Mouse (Mus musculus): ENCODE results near the gene Sf3b1. TPM values are rescaled to one million over a fixed set of nuclear protein-coding genes. Genes with fewer than 3 reads are reported as not detected.
"Not testable (repeated sequence)": the region's sequence is repeated elsewhere in the genome, so short reads cannot be mapped to it uniquely, and the experiment has no call there.

The Sf3b1 gene
- total and polyA plus RNA-seq, 3 experiments, result 35.3 to 758 (median 578) TPM

DNA sequence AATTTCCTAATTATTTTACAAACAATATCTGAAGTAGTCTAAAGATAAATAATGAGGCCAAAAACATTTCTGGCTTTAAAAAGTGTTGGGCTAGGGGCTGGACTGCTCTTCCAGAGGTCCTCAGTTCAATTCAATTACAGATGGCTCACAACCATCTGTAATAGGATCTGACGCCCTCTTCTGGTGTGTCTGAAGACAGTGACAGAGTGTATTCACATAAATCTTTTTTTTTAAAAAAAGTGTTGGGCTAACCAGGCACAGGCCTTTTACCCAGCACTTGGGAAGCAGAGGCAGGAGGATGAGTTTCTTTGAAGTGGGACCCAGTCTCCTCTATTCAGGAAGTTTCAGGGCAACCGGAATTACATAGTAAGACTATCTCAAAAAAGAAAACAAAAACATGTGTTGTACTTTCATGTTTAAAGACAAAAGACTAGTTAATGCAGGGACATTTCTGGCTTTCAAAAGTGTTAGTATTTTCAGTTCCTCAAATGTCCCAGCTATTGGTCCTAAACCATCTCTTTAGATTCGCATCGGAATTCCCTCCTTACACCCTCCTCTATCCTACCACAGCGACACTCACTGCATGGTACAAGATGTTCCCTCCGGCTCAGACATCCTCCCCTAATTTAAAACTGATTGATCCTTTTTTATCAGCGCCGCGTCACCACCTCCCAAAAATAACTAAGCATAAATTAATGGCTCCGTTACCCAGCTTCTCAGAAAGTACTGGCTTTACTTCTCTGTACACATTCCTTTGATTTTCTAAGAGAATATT lies 1.4 kb downstream of the Sf3b1 start:
- peak; percentile 11 for DNase-seq (ENCODE audit: low spot score)
- peaks cover 65% of the 10 kb centered on the region for H3K4me1 ChIP-seq (ENCODE audit: insufficient read depth, low read depth, low read length)

DNA sequence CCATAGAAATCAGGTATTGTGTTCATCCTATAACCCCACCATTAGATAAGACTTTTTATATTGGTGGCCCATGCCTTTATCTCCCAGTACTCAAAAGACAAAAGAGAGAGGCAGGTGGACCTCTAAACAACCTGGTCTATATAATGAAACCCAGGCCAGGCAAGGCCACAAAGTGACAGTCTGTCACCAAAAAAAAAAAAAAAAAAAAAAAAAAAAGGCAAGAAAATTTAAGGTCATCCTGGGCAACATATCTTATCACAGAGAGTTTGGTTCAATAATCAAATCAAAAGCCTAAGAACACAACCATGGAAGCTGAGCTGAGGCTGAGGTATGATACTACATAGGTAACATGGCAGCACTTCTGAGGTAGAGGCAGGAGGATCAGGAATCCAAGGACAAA lies 5.4 kb downstream of the Sf3b1 start:
- DNase-seq (ENCODE audit: low spot score), result no peak
- TF ChIP-seq GATA2 (IDR thresholded peaks at IDR 0.05; ENCODE audit: borderline replicate concordance, low read depth, low read length), result no peak
- no peak for TF ChIP-seq POLR2AphosphoS5 (IDR thresholded peaks at IDR 0.05; ENCODE audit: insufficient replicate concordance, low read depth, low read length)
- no peak for TF ChIP-seq GATA1 (IDR thresholded peaks at IDR 0.05; ENCODE audit: borderline replicate concordance, low read length)
- no peak for TF ChIP-seq TAL1 (conservative IDR thresholded peaks at IDR 0.05; ENCODE audit: low read depth, low read length)
- no peak for TF ChIP-seq CTCF (IDR thresholded peaks at IDR 0.05; ENCODE audit: low read depth, low read length)
- Histone ChIP-seq H3K4me3 (ENCODE audit: low read depth, low read length) (no peak overlapping the region), H3K4me1 (ENCODE audit: insufficient read depth, low read depth, low read length) (peaks cover 51% of the 10 kb centered on the region), H3K36me3 (replicated peaks) (peaks cover 62% of the 10 kb centered on the region), H3K27me3 (ENCODE audit: insufficient read depth, low read length) (no peaks in the 10 kb centered on the region), H3K9me3 (replicated peaks) (no peaks in the 10 kb centered on the region)
- ATAC-seq (ENCODE audit: extremely low read depth, insufficient number of reproducible peaks, low FRiP score, poor library complexity, severe bottlenecking), result no peak

More for the DNA sequence above, 1.4 kb downstream of the Sf3b1 start:
- no peak for TF ChIP-seq GATA2 (IDR thresholded peaks at IDR 0.05; ENCODE audit: borderline replicate concordance, low read depth, low read length)
- TF ChIP-seq GATA1 (IDR thresholded peaks at IDR 0.05; ENCODE audit: borderline replicate concordance, low read length), result no peak
- TF ChIP-seq POLR2AphosphoS5 (IDR thresholded peaks at IDR 0.05; ENCODE audit: insufficient replicate concordance, low read depth, low read length), result no peak
- TF ChIP-seq TAL1 (conservative IDR thresholded peaks at IDR 0.05; ENCODE audit: low read depth, low read length), result no peak
- no peak for TF ChIP-seq CTCF (IDR thresholded peaks at IDR 0.05; ENCODE audit: low read depth, low read length)
- H3K9me3 ChIP-seq (replicated peaks), result no peaks in the 10 kb centered on the region
- H3K27me3 ChIP-seq (ENCODE audit: insufficient read depth, low read length), result no peaks in the 10 kb centered on the region
- ATAC-seq (ENCODE audit: extremely low read depth, insufficient number of reproducible peaks, low FRiP score, poor library complexity, severe bottlenecking), result no peak
- peak overlapping the region; percentile 91 for H3K4me3 ChIP-seq (ENCODE audit: low read depth, low read length)
- peaks cover 24% of the 10 kb centered on the region for H3K36me3 ChIP-seq (replicated peaks)

DNA sequence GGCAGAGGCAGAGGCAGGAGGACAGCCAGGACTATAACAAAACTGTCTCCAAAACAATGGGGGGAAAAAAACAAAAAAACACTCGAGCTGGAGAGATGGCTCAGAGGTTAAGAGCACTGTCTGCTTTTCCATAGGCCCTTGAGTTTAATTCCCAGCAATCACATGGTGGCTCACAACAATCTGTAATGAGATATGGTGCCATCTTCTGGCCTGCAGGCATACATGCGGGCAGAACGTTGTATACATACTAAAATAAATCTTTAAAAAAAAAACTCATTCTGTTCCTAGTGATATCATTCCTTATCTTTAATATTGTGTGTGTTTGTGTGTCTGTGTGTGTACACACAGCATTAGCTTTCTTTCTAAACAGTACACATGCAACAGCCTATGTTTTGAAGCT lies 14.8 kb downstream of the Sf3b1 start:
- ATAC-seq (ENCODE audit: extremely low read depth, insufficient number of reproducible peaks, low FRiP score, poor library complexity, severe bottlenecking) (0 out of 2 replicates have a peak, but pooled peaks have one; percentile 28), DNase-seq (ENCODE audit: low spot score) (no peak)
- H3K27me3 ChIP-seq (ENCODE audit: insufficient read depth, low read length), result no peaks in the 10 kb centered on the region
- TF ChIP-seq CTCF (IDR thresholded peaks at IDR 0.05; ENCODE audit: low read depth, low read length) (no peak), GATA2 (IDR thresholded peaks at IDR 0.05; ENCODE audit: borderline replicate concordance, low read depth, low read length) (no peak), GATA1 (IDR thresholded peaks at IDR 0.05; ENCODE audit: borderline replicate concordance, low read length) (no peak), TAL1 (conservative IDR thresholded peaks at IDR 0.05; ENCODE audit: low read depth, low read length) (no peak), POLR2AphosphoS5 (IDR thresholded peaks at IDR 0.05; ENCODE audit: insufficient replicate concordance, low read depth, low read length) (no peak)
- no peaks in the 10 kb centered on the region for H3K9me3 ChIP-seq (replicated peaks)
- H3K36me3 ChIP-seq (replicated peaks), result peaks cover 91% of the 10 kb centered on the region
- no peaks in the 10 kb centered on the region; the same call in 1 of the 2 replicates for H3K4me1 ChIP-seq (ENCODE audit: insufficient read depth, low read depth, low read length)
- no peak overlapping the region for H3K4me3 ChIP-seq (ENCODE audit: low read depth, low read length)

DNA sequence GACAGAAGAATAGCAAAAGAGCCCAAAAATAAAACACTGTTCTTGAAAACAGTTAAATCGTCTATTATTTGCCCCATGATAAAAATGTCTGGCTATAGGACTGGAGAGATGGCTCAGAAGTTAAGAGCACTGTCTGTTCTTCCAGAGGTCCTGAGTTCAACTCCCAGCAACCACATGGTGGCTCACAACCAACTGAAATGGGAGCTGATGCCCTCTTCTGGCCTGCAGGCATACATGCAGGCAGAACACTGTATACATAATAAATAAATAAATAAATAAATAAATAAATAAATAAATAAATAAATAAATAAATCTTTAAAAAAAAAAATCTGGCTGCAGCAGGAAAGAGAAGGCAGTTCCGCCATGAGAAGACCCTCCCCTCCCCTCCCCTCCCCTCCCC lies 19.0 kb downstream of the Sf3b1 start:
- H3K36me3 ChIP-seq (replicated peaks), result peaks cover 89% of the 10 kb centered on the region
- not testable (repeated sequence) for DNase-seq (ENCODE audit: low spot score)

DNA sequence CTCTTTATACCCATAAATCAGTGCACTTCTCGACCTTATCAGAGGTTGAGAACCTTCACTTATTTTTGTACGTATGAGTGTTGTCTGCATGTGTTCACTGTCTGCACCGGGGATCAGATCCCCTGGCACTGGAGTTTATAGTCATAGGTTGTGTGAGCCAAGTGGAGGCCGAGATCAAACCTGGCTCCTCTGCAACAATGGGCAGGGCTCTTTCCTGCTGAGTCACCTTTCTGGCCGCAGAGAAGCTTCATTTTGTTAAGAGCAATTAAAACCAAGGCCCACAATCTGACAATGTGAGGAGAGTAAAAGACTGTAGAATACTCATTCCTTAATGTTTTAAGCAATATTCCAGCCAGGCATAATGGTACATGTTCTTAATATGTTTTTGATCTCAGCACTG lies 33.7 kb downstream of the Sf3b1 start:
- Histone ChIP-seq H3K9me3 (replicated peaks) (no peaks in the 10 kb centered on the region), H3K4me3 (ENCODE audit: low read depth, low read length) (no peak overlapping the region), H3K4me1 (ENCODE audit: insufficient read depth, low read depth, low read length) (peaks cover 16% of the 10 kb centered on the region; the same call in 1 of the 2 replicates), H3K27me3 (ENCODE audit: insufficient read depth, low read length) (no peaks in the 10 kb centered on the region), H3K36me3 (replicated peaks) (peaks cover 90% of the 10 kb centered on the region)
- no peak for DNase-seq (ENCODE audit: low spot score)
- no peak for TF ChIP-seq GATA1 (IDR thresholded peaks at IDR 0.05; ENCODE audit: borderline replicate concordance, low read length)
- no peak for TF ChIP-seq POLR2AphosphoS5 (IDR thresholded peaks at IDR 0.05; ENCODE audit: insufficient replicate concordance, low read depth, low read length)
- no peak for TF ChIP-seq TAL1 (conservative IDR thresholded peaks at IDR 0.05; ENCODE audit: low read depth, low read length)
- ATAC-seq (ENCODE audit: extremely low read depth, insufficient number of reproducible peaks, low FRiP score, poor library complexity, severe bottlenecking), result peak; percentile 30

More for the DNA sequence above, 19.0 kb downstream of the Sf3b1 start:
- H3K9me3 ChIP-seq (replicated peaks); H3K4me3 ChIP-seq (ENCODE audit: low read depth, low read length); ATAC-seq (ENCODE audit: extremely low read depth, insufficient number of reproducible peaks, low FRiP score, poor library complexity, severe bottlenecking); H3K27me3 ChIP-seq (ENCODE audit: insufficient read depth, low read length); H3K4me1 ChIP-seq (ENCODE audit: insufficient read depth, low read depth, low read length): not testable (repeated sequence)

DNA sequence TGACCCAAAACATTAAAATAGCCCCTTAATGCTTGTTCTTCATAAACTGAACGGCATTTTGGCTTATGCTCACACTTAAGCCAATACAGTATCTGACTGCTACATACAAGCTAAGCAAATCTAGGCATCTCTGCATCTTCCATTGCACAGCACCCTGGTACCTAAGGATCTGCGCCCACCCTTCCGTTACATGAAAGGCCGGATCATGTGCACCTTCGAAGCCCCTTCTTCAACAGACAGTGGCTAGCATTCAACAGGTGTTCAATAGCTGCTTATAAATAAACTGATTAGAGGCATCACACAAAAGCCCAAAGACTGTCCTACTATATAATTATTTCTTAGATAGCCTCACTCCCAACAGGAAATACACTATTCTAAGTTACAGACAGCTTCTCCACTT lies 41.0 kb downstream of the Sf3b1 start:
- H3K9me3 ChIP-seq (replicated peaks), result no peaks in the 10 kb centered on the region
- no peak for ATAC-seq (ENCODE audit: extremely low read depth, insufficient number of reproducible peaks, low FRiP score, poor library complexity, severe bottlenecking)
- H3K27me3 ChIP-seq (ENCODE audit: insufficient read depth, low read length), result no peaks in the 10 kb centered on the region
- no peak overlapping the region for H3K4me3 ChIP-seq (ENCODE audit: low read depth, low read length)
- DNase-seq (ENCODE audit: low spot score), result no peak
- peaks cover 62% of the 10 kb centered on the region for H3K4me1 ChIP-seq (ENCODE audit: insufficient read depth, low read depth, low read length)
- peaks cover 77% of the 10 kb centered on the region for H3K36me3 ChIP-seq (replicated peaks)
- TF ChIP-seq CTCF (IDR thresholded peaks at IDR 0.05; ENCODE audit: low read depth, low read length) (no peak), POLR2AphosphoS5 (IDR thresholded peaks at IDR 0.05; ENCODE audit: insufficient replicate concordance, low read depth, low read length) (no peak), TAL1 (conservative IDR thresholded peaks at IDR 0.05; ENCODE audit: low read depth, low read length) (no peak), GATA1 (IDR thresholded peaks at IDR 0.05; ENCODE audit: borderline replicate concordance, low read length) (no peak), GATA2 (IDR thresholded peaks at IDR 0.05; ENCODE audit: borderline replicate concordance, low read depth, low read length) (no peak)

All from G1E (cell line).